Mouse (Mus musculus) kidney, embryonic 14.5 days (tissue): ENCODE data around the gene Gja10. TPM values are rescaled to one million over a fixed set of nuclear protein-coding genes. Genes with fewer than 3 reads are reported as not detected.

Source experiments
- ATAC-seq: fragments of 200-750 bp; cut with Nextera tagmentation; 2 replicates; pipeline ENCODE4 v1.8.0; 2017; ENCODE audit warnings: moderate number of reproducible peaks, mild to moderate bottlenecking, moderate TSS enrichment, moderate library complexity; ENCODE audit not compliant: low FRiP score, low TSS enrichment
- H3K27ac ChIP-seq: fragments of 300-500 bp; sonication (generic); 2 replicates; pipeline ENCODE4 v1.5.1; 2014; ENCODE audit warnings: low read depth, mild to moderate bottlenecking, low read length, moderate library complexity, mixed read lengths
- H3K27me3 ChIP-seq: fragments of 300-500 bp; sonication (generic); 2 replicates; pipeline ENCODE4 v1.6.1; 2014; ENCODE audit warnings: mild to moderate bottlenecking, low read length; ENCODE audit not compliant: control insufficient read depth, insufficient read depth
- H3K36me3 ChIP-seq: fragments of 300-500 bp; sonication (generic); 2 replicates; pipeline ENCODE4 v1.6.1; 2014; ENCODE audit warnings: low read length, mixed read lengths; ENCODE audit not compliant: control insufficient read depth, insufficient read depth
- H3K4me1 ChIP-seq: fragments of 300-500 bp; sonication (generic); 2 replicates; pipeline ENCODE4 v1.6.1; 2014; ENCODE audit warnings: low read length, mixed read lengths; ENCODE audit not compliant: control insufficient read depth, insufficient read depth
- H3K4me2 ChIP-seq: fragments of 300-500 bp; sonication (generic); replicated peaks from 2 replicates; pipeline ENCODE4 v1.6.1; 2014; ENCODE audit warnings: low read depth, mild to moderate bottlenecking, low read length
- H3K4me3 ChIP-seq: fragments of 300-500 bp; sonication (generic); 2 replicates; pipeline ENCODE4 v1.5.1; 2014; ENCODE audit warnings: mild to moderate bottlenecking, low read length
- H3K9ac ChIP-seq: fragments of 300-500 bp; sonication (generic); 2 replicates; pipeline ENCODE4 v1.6.1; 2014; ENCODE audit warnings: low read depth, mild to moderate bottlenecking, low read length, moderate library complexity
- H3K9me3 ChIP-seq: fragments of 300-500 bp; sonication (generic); 2 replicates; pipeline ENCODE4 v1.6.1; 2016; ENCODE audit warnings: low read length; ENCODE audit not compliant: control insufficient read depth
- WGBS: fragments of 180-500 bp; shearing (Covaris S2); extraction: QIAGEN DNeasy Blood & Tissue Kit; methylation state at CpG from one replicate; pipeline ENCODE4 v1.1.7; 2014; 5-methylcytosine and 5-hydroxymethylcytosine counted together
- polyA plus RNA-seq: library from polyadenylated mRNA; unstranded; fragments of >200 nt; fragmentation: Nextera tagmentation; extraction: Ambion mirVana; gene quantifications from 2 replicates; pipeline ENCODE4 v1.2.1, GENCODE M21; 2014

Gene Gja10
- polyA plus RNA-seq, 1 experiment from 2014 or later: not detected

GRCm38 (mm10) chr4:32549150-32549549 is 53.4 kb downstream of the Gja10 start:
- no peaks in the 10 kb centered on the region for H3K27me3 ChIP-seq
- no peaks in the 10 kb centered on the region for H3K36me3 ChIP-seq
- 88% methylated on average over 1 of the region's 1 CpGs for WGBS
- no peak overlapping the region for H3K4me2 ChIP-seq
- no peak overlapping the region for H3K4me3 ChIP-seq
- H3K4me1 ChIP-seq: no peaks in the 10 kb centered on the region
- H3K9ac ChIP-seq: no peak overlapping the region
- no peak for ATAC-seq
- no peaks in the 10 kb centered on the region for H3K9me3 ChIP-seq
- H3K27ac ChIP-seq: no peak overlapping the region

Other genes starting within 250 kb of the Gja10 start
- gene Casp8ap2, start 12.7 kb upstream of the Gja10 start, polyA plus RNA-seq: 41.7 and 60.9 TPM in 2 replicates
- gene Mdn1, start 54.4 kb upstream of the Gja10 start, polyA plus RNA-seq: 24.1 and 29.4 TPM in 2 replicates
- 116 and 146 TPM in 2 replicates for gene Lyrm2, start 197.5 kb upstream of the Gja10 start, polyA plus RNA-seq